Mouse (Mus musculus) neural tube, embryonic 11.5 days (tissue): Measurements from ENCODE around the gene Krt35. TPM values are rescaled to one million over a fixed set of nuclear protein-coding genes. Genes with fewer than 3 reads are reported as not detected.

Experiments used
- ATAC-seq: fragments of 200-750 bp; cut with Nextera tagmentation; 2 replicates; pipeline ENCODE4 v1.8.0; 2017; ENCODE audit warnings: moderate number of reproducible peaks, mild to moderate bottlenecking, moderate TSS enrichment, moderate library complexity; ENCODE audit not compliant: insufficient read depth, low FRiP score, low TSS enrichment
- DNase-seq: peaks from one replicate; pipeline ENCODE4 v3.0.0-alpha.2; 2015; ENCODE audit warnings: low spot score
- H3K27ac ChIP-seq: fragments of 300-500 bp; sonication (generic); 2 replicates; pipeline ENCODE4 v1.5.1; 2014; ENCODE audit warnings: low read depth, mild to moderate bottlenecking, low read length
- H3K27me3 ChIP-seq: fragments of 300-500 bp; sonication (generic); 2 replicates; pipeline ENCODE4 v1.6.1; 2014; ENCODE audit warnings: mild to moderate bottlenecking, low read length, mixed read lengths; ENCODE audit not compliant: control insufficient read depth, insufficient read depth
- H3K36me3 ChIP-seq: fragments of 300-500 bp; sonication (generic); 2 replicates; pipeline ENCODE4 v1.6.1; 2014; ENCODE audit warnings: mild to moderate bottlenecking, low read length, moderate library complexity, mixed read lengths; ENCODE audit not compliant: control insufficient read depth, insufficient read depth
- H3K4me1 ChIP-seq: fragments of 300-500 bp; sonication (generic); 2 replicates; pipeline ENCODE4 v1.6.1; 2014; ENCODE audit warnings: low read length, mixed read lengths; ENCODE audit not compliant: control insufficient read depth, insufficient read depth
- H3K4me2 ChIP-seq: fragments of 300-500 bp; sonication (generic); 2 replicates; pipeline ENCODE4 v1.6.1; 2014; ENCODE audit warnings: low read depth, mild to moderate bottlenecking, moderate library complexity
- H3K4me3 ChIP-seq: fragments of 300-500 bp; sonication (generic); 2 replicates; pipeline ENCODE4 v1.5.1; 2014; ENCODE audit warnings: low read depth, low read length
- H3K9ac ChIP-seq: fragments of 300-500 bp; sonication (generic); 2 replicates; pipeline ENCODE4 v1.6.1; 2014; ENCODE audit warnings: mild to moderate bottlenecking, low read length
- H3K9me3 ChIP-seq: fragments of 300-500 bp; sonication (generic); 2 replicates; pipeline ENCODE4 v1.6.1; 2016; ENCODE audit warnings: low read length; ENCODE audit not compliant: control insufficient read depth
- whole genome bisulfite sequencing: fragments of 180-500 bp; shearing (Covaris S2); extraction: QIAGEN DNeasy Blood & Tissue Kit; methylation state at CpG from one replicate; pipeline ENCODE4 v1.1.7; 2014; 5-methylcytosine and 5-hydroxymethylcytosine counted together
- polyA plus RNA-seq: library from polyadenylated mRNA; unstranded; fragments of >200 nt; fragmentation: Nextera tagmentation; extraction: Ambion mirVana; gene quantifications from 2 replicates; pipeline ENCODE4 v1.2.1, GENCODE M21; 2014

Krt35 gene
- polyA plus RNA-seq, 1 experiment from 2014 or later: not detected

- H3K27me3 ChIP-seq: no peaks in the 10 kb centered on the region
- no peak overlapping the region for H3K9ac ChIP-seq
- H3K4me1 ChIP-seq: no peaks in the 10 kb centered on the region
- H3K36me3 ChIP-seq: no peaks in the 10 kb centered on the region
- no peak for ATAC-seq
- H3K4me2 ChIP-seq: no peak overlapping the region
- H3K4me3 ChIP-seq: no peak overlapping the region
- no peak for DNase-seq
- no peak overlapping the region for H3K27ac ChIP-seq
- WGBS: 98% methylated on average over 2 of the region's 2 CpGs
- no peaks in the 10 kb centered on the region for H3K9me3 ChIP-seq
Observed at GRCm38 (mm10) chr11:100047193-100047592, 48.8 kb downstream of the Krt35 start.

- no peak for ATAC-seq
- Histone ChIP-seq H3K27ac (no peak overlapping the region), H3K36me3 (no peaks in the 10 kb centered on the region), H3K27me3 (no peaks in the 10 kb centered on the region), H3K9ac (no peak overlapping the region), H3K4me3 (no peak overlapping the region), H3K4me1 (no peaks in the 10 kb centered on the region), H3K9me3 (no peaks in the 10 kb centered on the region), H3K4me2 (no peak overlapping the region)
- no peak for DNase-seq
- WGBS: 78% methylated on average over 6 of the region's 6 CpGs
Observed at GRCm38 (mm10) chr11:100046303-100046866, 49.7 kb downstream of the Krt35 start.

Other genes starting within 250 kb of the Krt35 start
- gene Krtap4-16, start 244.6 kb downstream of the Krt35 start, polyA plus RNA-seq: not detected in 2 replicates
- gene Gm11568, start 238.3 kb downstream of the Krt35 start, polyA plus RNA-seq: not detected in 2 replicates
- not detected in 2 replicates for gene Gm11559, start 231.8 kb downstream of the Krt35 start, polyA plus RNA-seq
- gene Krtap9-1, start 222.9 kb downstream of the Krt35 start, polyA plus RNA-seq: not detected in 2 replicates
- gene Gm11567, start 217.1 kb downstream of the Krt35 start, polyA plus RNA-seq: 0.23 TPM in 1 of 2 replicates, not detected in the other
- not detected in 2 replicates for gene Krtap31-1, start 188.3 kb downstream of the Krt35 start, polyA plus RNA-seq
- not detected in 2 replicates for gene Gm11565, start 181.5 kb downstream of the Krt35 start, polyA plus RNA-seq
- not detected in 2 replicates for gene Krtap31-2, start 159.9 kb downstream of the Krt35 start, polyA plus RNA-seq
- not detected in 2 replicates for gene Krtap9-5, start 147.8 kb downstream of the Krt35 start, polyA plus RNA-seq
- not detected in 2 replicates for gene Krtap29-1, start 117.2 kb downstream of the Krt35 start, polyA plus RNA-seq
- 0.20 TPM in 1 of 2 replicates, not detected in the other for gene Krtap16-1, start 109.6 kb downstream of the Krt35 start, polyA plus RNA-seq
- gene Krtap17-1, start 102.2 kb downstream of the Krt35 start, polyA plus RNA-seq: not detected in 2 replicates
- gene Krt33a, start 80.0 kb downstream of the Krt35 start, polyA plus RNA-seq: not detected in 2 replicates
- gene Krt33b, start 66.4 kb downstream of the Krt35 start, polyA plus RNA-seq: not detected in 2 replicates
- gene Krt34, start 54.7 kb downstream of the Krt35 start, polyA plus RNA-seq: not detected in 2 replicates
- gene Krt31, start 45.7 kb downstream of the Krt35 start, polyA plus RNA-seq: not detected in 2 replicates
- gene Krt32, start 8.0 kb downstream of the Krt35 start, polyA plus RNA-seq: not detected in 2 replicates
- not detected in 2 replicates for gene Krt36, start 9.4 kb upstream of the Krt35 start, polyA plus RNA-seq
- gene Krt13, start 25.3 kb upstream of the Krt35 start, polyA plus RNA-seq: 0.19 TPM in 1 of 2 replicates, not detected in the other
- 2.7 and 3.3 TPM in 2 replicates for gene Krt15, start 39.7 kb upstream of the Krt35 start, polyA plus RNA-seq
- 6.4 and 6.6 TPM in 2 replicates for gene Krt19, start 52.4 kb upstream of the Krt35 start, polyA plus RNA-seq
- gene Krt9, start 97.0 kb upstream of the Krt35 start, polyA plus RNA-seq: not detected in 2 replicates
- 7.7 and 7.9 TPM in 2 replicates for gene Krt14, start 111.3 kb upstream of the Krt35 start, polyA plus RNA-seq
- gene Krt16, start 152.7 kb upstream of the Krt35 start, polyA plus RNA-seq: not detected in 2 replicates
- 0.88 and 1.1 TPM in 2 replicates for gene Krt17, start 164.8 kb upstream of the Krt35 start, polyA plus RNA-seq
- not detected in 2 replicates for gene Krt42, start 173.6 kb upstream of the Krt35 start, polyA plus RNA-seq
- 1,679 and 1,757 TPM in 2 replicates for gene Eif1, start 223.6 kb upstream of the Krt35 start, polyA plus RNA-seq
- gene Gast, start 238.2 kb upstream of the Krt35 start, polyA plus RNA-seq: not detected in 2 replicates